Mouse (Mus musculus) intestine, embryonic 14.5 days (tissue): ENCODE data around the gene Elf3. TPM values are rescaled to one million over a fixed set of nuclear protein-coding genes. Genes with fewer than 3 reads are reported as not detected.
A peak's percentile ranks its signal among the peaks of the same experiment; 100 is the strongest.
"Not testable (repeated sequence)": the region's sequence is repeated elsewhere in the genome, so short reads cannot be mapped to it uniquely, and the experiment has no call there.

ENCODE experiments used
- ATAC-seq: fragments of 200-750 bp; cut with Nextera tagmentation; replicated peaks from 2 replicates; pipeline ENCODE4 v1.8.0; 2017; ENCODE audit warnings: low read depth, moderate number of reproducible peaks, moderate TSS enrichment, moderate library complexity; ENCODE audit not compliant: low FRiP score, low TSS enrichment
- DNase-seq: peaks from one replicate; pipeline ENCODE4 v3.0.0-alpha.2; 2018; ENCODE audit warnings: low spot score
- H3K27ac ChIP-seq: fragments of 300-500 bp; sonication (generic); 2 replicates; pipeline ENCODE4 v1.5.1; 2014; ENCODE audit warnings: low read depth, mild to moderate bottlenecking, control low read depth
- H3K27me3 ChIP-seq: fragments of 300-500 bp; sonication (generic); replicated peaks from 2 replicates; pipeline ENCODE4 v1.6.1; 2014; ENCODE audit warnings: low read length, control low read depth; ENCODE audit not compliant: control insufficient read depth, insufficient read depth
- H3K36me3 ChIP-seq: fragments of 300-500 bp; sonication (generic); 2 replicates; pipeline ENCODE4 v1.6.1; 2014; ENCODE audit warnings: low read length, control low read depth; ENCODE audit not compliant: control insufficient read depth, insufficient read depth
- H3K4me1 ChIP-seq: fragments of 300-500 bp; sonication (generic); replicated peaks from 2 replicates; pipeline ENCODE4 v1.6.1; 2014; ENCODE audit warnings: low read length, control low read depth, mixed read lengths; ENCODE audit not compliant: control insufficient read depth, insufficient read depth
- H3K4me2 ChIP-seq: fragments of 300-500 bp; sonication (generic); 2 replicates; pipeline ENCODE4 v1.6.1; 2014; ENCODE audit warnings: low read length
- H3K4me3 ChIP-seq: fragments of 300-500 bp; sonication (generic); 2 replicates; pipeline ENCODE4 v1.5.1; 2014; ENCODE audit warnings: low read depth, low read length, control low read depth, mixed read lengths
- H3K9ac ChIP-seq: fragments of 300-500 bp; sonication (generic); 2 replicates; pipeline ENCODE4 v1.6.1; 2014; ENCODE audit warnings: mild to moderate bottlenecking, low read length
- H3K9me3 ChIP-seq: fragments of 300-500 bp; sonication (generic); 2 replicates; pipeline ENCODE4 v1.6.1; 2016; ENCODE audit warnings: low read length, control low read depth; ENCODE audit not compliant: control insufficient read depth
- WGBS: fragments of 180-500 bp; shearing (Covaris S2); extraction: QIAGEN DNeasy Blood & Tissue Kit; methylation state at CpG from one replicate; pipeline ENCODE4 v1.1.7; 2014; 5-methylcytosine and 5-hydroxymethylcytosine counted together
- polyA plus RNA-seq: library from polyadenylated mRNA; unstranded; fragments of >200 nt; fragmentation: Nextera tagmentation; extraction: Ambion mirVana; gene quantifications from 2 replicates; pipeline ENCODE4 v1.2.1, GENCODE M21; 2014

Gene Elf3
- polyA plus RNA-seq, 1 experiment from 2014 or later, result 169 TPM

- H3K4me2 ChIP-seq, result no peak overlapping the region
- no peak overlapping the region for H3K27ac ChIP-seq
- 0 out of 2 replicates have a peak, but pooled peaks cover 7% of the 10 kb centered on the region for H3K27me3 ChIP-seq
- H3K9ac ChIP-seq, result no peak overlapping the region
- 77% methylated on average over 8 of the region's 8 CpGs for WGBS
- H3K4me1 ChIP-seq, result 0 out of 2 replicates have a peak, but pooled peaks cover 4% of the 10 kb centered on the region
- peaks cover 6% of the 10 kb centered on the region; the same call in 1 of the 2 replicates for H3K36me3 ChIP-seq
- no peak for DNase-seq
- H3K9me3 ChIP-seq, result no peaks in the 10 kb centered on the region
- H3K4me3 ChIP-seq, result no peak overlapping the region
- no peak for ATAC-seq
Measured at GRCm38 (mm10) chr1:135251405-135251804, 7.0 kb downstream of the Elf3 start.

- DNase-seq (peak; percentile 64), ATAC-seq (peak; percentile 82)
- Histone ChIP-seq H3K4me2 (no peak overlapping the region), H3K36me3 (peaks cover 6% of the 10 kb centered on the region; the same call in 1 of the 2 replicates), H3K4me3 (no peak overlapping the region), H3K9ac (no peak overlapping the region), H3K27ac (no peak overlapping the region), H3K4me1 (0 out of 2 replicates have a peak, but pooled peaks cover 4% of the 10 kb centered on the region), H3K27me3 (0 out of 2 replicates have a peak, but pooled peaks cover 7% of the 10 kb centered on the region), H3K9me3 (no peaks in the 10 kb centered on the region)
- 50% methylated on average over 2 of the region's 3 CpGs for WGBS
Measured at GRCm38 (mm10) chr1:135250706-135251105, 7.7 kb downstream of the Elf3 start.

GRCm38 (mm10) chr1:135248434-135248850 lies 9.9 kb downstream of the Elf3 start:
- Histone ChIP-seq H3K4me3 (peak overlapping the region; percentile 10; the same call in 1 of the 2 replicates), H3K27ac (peak overlapping the region; percentile 47; the same call in 1 of the 2 replicates), H3K9me3 (no peaks in the 10 kb centered on the region), H3K4me2 (peak overlapping the region; percentile 32), H3K9ac (no peak overlapping the region), H3K36me3 (no peaks in the 10 kb centered on the region; the same call in 1 of the 2 replicates), H3K4me1 (0 out of 2 replicates have a peak, but pooled peaks cover 4% of the 10 kb centered on the region), H3K27me3 (0 out of 2 replicates have a peak, but pooled peaks cover 7% of the 10 kb centered on the region)
- ATAC-seq, result peak; percentile 71
- WGBS, result 4% methylated on average over 15 of the region's 15 CpGs
- DNase-seq, result peak; percentile 81

GRCm38 (mm10) chr1:135244014-135244413 lies 14.4 kb downstream of the Elf3 start:
- 0 out of 2 replicates have a peak, but pooled peaks cover 7% of the 10 kb centered on the region for H3K27me3 ChIP-seq
- no peak overlapping the region for H3K4me3 ChIP-seq
- H3K36me3 ChIP-seq, result no peaks in the 10 kb centered on the region
- H3K9me3 ChIP-seq, result no peaks in the 10 kb centered on the region
- 0 out of 2 replicates have a peak, but pooled peaks cover 4% of the 10 kb centered on the region for H3K4me1 ChIP-seq
- H3K27ac ChIP-seq, result no peak overlapping the region
- 82% methylated on average over 8 of the region's 8 CpGs for WGBS
- no peak for DNase-seq
- no peak overlapping the region for H3K9ac ChIP-seq
- no peak overlapping the region for H3K4me2 ChIP-seq
- no peak for ATAC-seq

- WGBS, result 89% methylated on average over 4 of the region's 4 CpGs
- ATAC-seq, result not testable (repeated sequence)
Measured at GRCm38 (mm10) chr1:135240206-135240605, 18.2 kb downstream of the Elf3 start.

GRCm38 (mm10) chr1:135237131-135237851 lies 21.1 kb downstream of the Elf3 start:
- no peaks in the 10 kb centered on the region for H3K4me1 ChIP-seq
- H3K9me3 ChIP-seq, result no peaks in the 10 kb centered on the region
- no peaks in the 10 kb centered on the region for H3K27me3 ChIP-seq
- 0 out of 2 replicates have a peak, but pooled peaks have one; percentile 60 for ATAC-seq
- H3K36me3 ChIP-seq, result no peaks in the 10 kb centered on the region
- no peak for DNase-seq
- no peak overlapping the region for H3K4me3 ChIP-seq
- H3K27ac ChIP-seq, result no peak overlapping the region
- 60% methylated on average over 12 of the region's 12 CpGs for WGBS
- H3K9ac ChIP-seq, result no peak overlapping the region
- no peak overlapping the region for H3K4me2 ChIP-seq

More at GRCm38 (mm10) chr1:135240206-135240605, 18.2 kb downstream of the Elf3 start:
- not testable (repeated sequence) for H3K27me3 ChIP-seq, H3K36me3 ChIP-seq, H3K27ac ChIP-seq, DNase-seq, H3K4me1 ChIP-seq, H3K4me2 ChIP-seq, H3K9ac ChIP-seq, H3K9me3 ChIP-seq, H3K4me3 ChIP-seq

- ATAC-seq, result peak; percentile 85
- no peak for DNase-seq
- WGBS, result 76% methylated on average over 12 of the region's 12 CpGs
- Histone ChIP-seq H3K36me3 (no peaks in the 10 kb centered on the region), H3K27me3 (no peaks in the 10 kb centered on the region), H3K9me3 (no peaks in the 10 kb centered on the region), H3K4me3 (no peak overlapping the region), H3K27ac (peak overlapping the region; percentile 43; the same call in 1 of the 2 replicates), H3K9ac (no peak overlapping the region), H3K4me1 (no peaks in the 10 kb centered on the region), H3K4me2 (peak overlapping the region; percentile 13; the same call in 1 of the 2 replicates)
Measured at GRCm38 (mm10) chr1:135234771-135235170, 23.6 kb downstream of the Elf3 start.

- 0 out of 2 replicates have a peak overlapping the region, but pooled peaks have one; percentile 13 for H3K4me2 ChIP-seq
- no peaks in the 10 kb centered on the region for H3K4me1 ChIP-seq
- H3K27me3 ChIP-seq, result no peaks in the 10 kb centered on the region
- no peak for DNase-seq
- ATAC-seq, result no peak
- 84% methylated on average over 6 of the region's 6 CpGs for WGBS
- no peak overlapping the region for H3K9ac ChIP-seq
- H3K36me3 ChIP-seq, result no peaks in the 10 kb centered on the region
- H3K4me3 ChIP-seq, result no peak overlapping the region
- no peaks in the 10 kb centered on the region for H3K9me3 ChIP-seq
- H3K27ac ChIP-seq, result no peak overlapping the region
Measured at GRCm38 (mm10) chr1:135233961-135234360, 24.4 kb downstream of the Elf3 start.
